Mouse (Mus musculus) T-cell, adult 66 days (primary cell): ENCODE data around the gene Mrnip. TPM values are rescaled to one million over a fixed set of nuclear protein-coding genes. Genes with fewer than 3 reads are reported as not detected.

Experiments used
- total RNA-seq, 2 experiments: library from RNA; stranded (reverse); gene quantifications; 3 replicates in 1 of 2; 4 replicates in 1 of 2; pipeline ENCODE4 v1.2.4; 2023

The Mrnip gene
- 1 to 10 TPM; 3.8 to 4.2 TPM for total RNA-seq

DNA sequence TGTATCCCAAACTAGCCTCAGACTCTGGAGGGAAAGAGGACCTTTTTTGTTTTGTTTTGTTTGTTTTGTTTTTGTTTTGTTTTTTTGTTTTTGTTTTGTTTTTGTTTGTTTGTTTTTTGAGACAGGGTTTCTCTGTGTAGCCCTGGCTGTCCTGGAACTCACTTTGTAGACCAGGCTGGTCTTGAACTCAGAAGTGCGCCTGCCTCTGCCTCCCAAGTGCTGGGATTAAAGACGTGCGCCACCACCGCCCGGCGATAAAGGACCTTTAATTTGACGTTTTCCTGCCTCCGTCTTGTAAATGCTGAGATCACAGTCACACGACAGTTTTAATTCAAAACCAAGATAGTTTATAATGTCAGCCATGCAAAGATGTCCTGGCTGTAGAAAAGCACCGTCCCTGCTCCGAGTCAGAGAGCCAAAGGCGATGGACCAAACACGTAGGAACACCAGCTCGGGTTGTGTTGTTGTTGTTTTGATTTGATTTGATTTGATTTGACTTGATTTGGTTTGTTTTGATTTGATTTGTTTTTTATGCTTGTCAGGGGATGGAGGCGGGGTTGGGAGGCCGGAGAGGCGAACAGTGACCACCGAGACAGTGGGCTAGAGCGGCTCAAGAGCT is at the start of gene Mrnip:
Gene Mrnip, plus strand, starts transcription at position 334 of the 619 bp plus-strand sequence.

DNA sequence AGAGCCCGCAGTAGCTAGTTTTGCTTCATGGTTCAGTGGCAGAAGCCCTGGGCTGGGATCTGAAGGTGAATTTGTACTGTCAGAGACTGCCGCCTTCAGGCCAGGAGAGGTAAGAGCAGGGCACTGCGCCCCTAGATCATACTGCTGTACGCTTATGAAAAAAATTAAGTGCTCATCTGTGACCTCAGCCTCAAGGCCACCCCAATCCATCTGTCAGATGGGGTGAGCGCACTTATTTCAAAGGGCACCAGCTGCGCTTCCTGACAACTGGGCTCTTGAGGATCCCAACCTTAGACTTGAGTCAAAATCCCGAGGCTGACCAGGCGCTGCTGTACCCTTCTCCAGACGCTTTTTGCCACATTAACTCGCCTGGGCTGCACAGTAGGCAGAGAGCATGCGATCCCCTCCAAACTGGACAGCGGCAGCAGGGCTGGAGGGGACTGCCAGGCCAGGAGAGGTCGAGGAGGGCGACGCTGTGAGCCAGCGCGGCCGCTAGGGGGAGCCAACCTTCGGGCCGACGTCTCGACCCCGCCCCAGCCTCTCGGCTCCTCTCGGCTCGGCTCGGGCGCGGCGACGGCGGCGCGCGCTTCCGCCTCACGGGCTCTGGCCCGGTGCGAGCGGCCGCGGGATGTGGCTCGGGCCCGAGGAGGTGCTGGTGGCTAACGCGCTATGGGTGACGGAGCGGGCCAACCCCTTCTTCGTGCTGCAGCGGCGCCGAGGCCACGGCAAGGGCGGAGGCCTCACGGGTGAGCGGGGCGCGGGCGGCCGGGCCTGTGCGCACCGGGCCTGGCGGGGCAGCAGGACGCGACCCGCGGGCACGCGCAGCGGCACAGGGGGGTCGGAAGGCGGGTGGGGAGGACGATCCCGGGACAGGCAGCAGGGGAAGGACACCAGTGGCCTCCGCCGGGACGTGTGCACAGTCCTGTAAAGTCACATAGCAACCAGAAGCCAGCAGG is 43.2 kb upstream of the Mrnip start, which contains the start of gene Tbc1d9b:
Gene Tbc1d9b, plus strand, starts transcription at position 586 of the 956 bp plus-strand sequence.

DNA sequence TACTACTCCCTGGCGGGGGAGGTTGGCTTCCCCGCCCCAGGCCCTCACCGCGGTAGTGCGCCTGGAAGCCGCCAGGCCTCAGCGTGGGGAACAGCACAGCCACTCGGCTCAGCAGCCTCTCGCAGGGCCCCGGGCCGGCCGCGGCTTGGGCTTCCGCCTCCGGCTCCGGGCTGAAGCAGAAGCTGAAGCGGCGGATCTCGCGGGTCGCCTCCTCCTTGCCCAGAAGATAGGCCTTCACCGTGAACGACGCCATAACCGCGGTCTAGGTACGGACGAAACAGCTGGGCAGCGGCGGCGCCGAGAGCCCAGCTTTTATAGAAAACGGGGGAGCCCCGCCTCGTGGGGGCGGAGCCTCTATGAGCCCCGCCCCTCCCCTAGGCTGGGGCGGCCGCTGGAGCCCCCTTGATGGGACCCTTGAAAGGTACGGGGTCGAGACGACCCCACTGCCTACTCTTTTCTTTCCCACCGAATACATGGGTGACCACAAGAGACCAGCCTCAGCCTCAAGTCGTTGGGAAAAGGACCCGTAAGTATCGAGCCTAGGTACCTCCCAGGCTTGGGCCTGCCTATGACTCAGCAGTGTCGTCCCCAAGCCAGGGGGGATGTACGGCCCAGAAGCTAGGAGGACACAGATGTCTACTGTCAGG is 36.4 kb downstream of the Mrnip start, which contains the start of the genes Sqstm1 and Mgat4b:
Gene Sqstm1, minus strand, starts transcription at position 323 of the 647 bp plus-strand sequence.
Gene Mgat4b, plus strand, starts transcription at position 386 of the 647 bp plus-strand sequence.

DNA sequence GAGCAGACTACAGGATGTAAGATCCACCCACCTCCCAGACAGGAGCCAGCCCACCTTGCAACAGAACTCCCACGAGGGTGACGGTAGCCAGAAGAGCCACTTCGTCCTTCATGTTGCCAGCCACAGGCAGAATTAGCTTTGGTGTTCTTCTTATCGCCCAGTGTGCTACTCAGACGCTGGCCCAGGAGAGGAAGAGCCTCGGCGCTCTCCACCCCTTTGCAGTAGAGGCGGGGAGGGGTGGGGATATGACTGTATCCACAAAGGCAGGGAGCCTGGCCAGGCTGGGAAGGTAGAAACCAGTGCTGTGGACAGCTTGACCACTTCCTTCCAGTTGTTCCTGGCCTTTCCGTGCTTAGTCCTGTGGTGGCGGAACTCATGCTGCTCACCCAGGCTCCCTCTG is 64.1 kb downstream of the Mrnip start, which contains the start of gene Ltc4s:
Gene Ltc4s, minus strand, starts transcription at position 293 of the 400 bp plus-strand sequence.

Other genes starting within 250 kb of the Mrnip start
- 10 to 100 TPM; 23.0 to 24.8 TPM for gene Rnf130, start 149.1 kb upstream of the Mrnip start, total RNA-seq
- 10 to 100 TPM; 74.5 to 79.3 TPM for gene Tbc1d9b, start 43.0 kb upstream of the Mrnip start, total RNA-seq
- gene Sqstm1, start 36.4 kb downstream of the Mrnip start, total RNA-seq = 100 to 1,000 TPM; 403 to 404 TPM
- gene Mgat4b, start 36.4 kb downstream of the Mrnip start, total RNA-seq = 10 to 100 TPM; 10.4 to 14.6 TPM
- gene Ltc4s, start 64.2 kb downstream of the Mrnip start, total RNA-seq = not detected
- gene Maml1, start 117.9 kb downstream of the Mrnip start, total RNA-seq = 10 to 100 TPM; 42.7 to 44.5 TPM
- 100 to 1,000 TPM; 170 to 196 TPM for gene Canx, start 151.2 kb downstream of the Mrnip start, total RNA-seq
- not detected for gene Cby3, start 180.0 kb downstream of the Mrnip start, total RNA-seq
- gene Hnrnph1, start 202.5 kb downstream of the Mrnip start, total RNA-seq = 1,000 to 10,000 TPM in 1 of 2 experiments, 100 to 1,000 TPM in 1; 983 to 1,083 TPM